Mouse (Mus musculus): ENCODE measurements around the gene Tesk2.

Tesk2 gene

GRCm38 (mm10) chr4:116721098-116721628 is 415 bp downstream of the Tesk2 start:
- no peak for DNase-seq

- DNase-seq = no peak
Observed at GRCm38 (mm10) chr4:116722230-116722629, 1.5 kb downstream of the Tesk2 start.

- no peak for DNase-seq
Observed at GRCm38 (mm10) chr4:116725444-116725843, 4.7 kb downstream of the Tesk2 start.

DNA sequence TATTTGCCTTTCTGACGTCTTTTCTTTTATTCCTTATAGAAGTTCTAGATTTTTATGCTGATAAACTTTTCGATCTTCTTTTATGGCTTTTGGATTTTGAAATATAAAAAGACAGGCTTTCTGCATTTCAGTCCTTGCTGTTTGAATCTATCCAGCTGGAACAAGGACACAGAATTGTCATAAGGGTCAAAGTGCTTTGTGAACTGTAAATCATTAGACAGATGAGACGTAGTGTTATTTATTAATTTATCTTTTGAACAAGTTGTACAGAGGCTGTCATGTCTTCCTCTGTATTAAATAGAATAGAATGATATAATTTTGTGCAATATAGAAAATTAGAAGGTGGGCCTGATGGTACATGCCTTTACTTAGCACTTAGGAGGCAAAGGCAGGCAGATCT is 6.7 kb downstream of the Tesk2 start:
- no peak for DNase-seq

GRCm38 (mm10) chr4:116729532-116729931 is 8.8 kb downstream of the Tesk2 start:
- no peak for DNase-seq

DNA sequence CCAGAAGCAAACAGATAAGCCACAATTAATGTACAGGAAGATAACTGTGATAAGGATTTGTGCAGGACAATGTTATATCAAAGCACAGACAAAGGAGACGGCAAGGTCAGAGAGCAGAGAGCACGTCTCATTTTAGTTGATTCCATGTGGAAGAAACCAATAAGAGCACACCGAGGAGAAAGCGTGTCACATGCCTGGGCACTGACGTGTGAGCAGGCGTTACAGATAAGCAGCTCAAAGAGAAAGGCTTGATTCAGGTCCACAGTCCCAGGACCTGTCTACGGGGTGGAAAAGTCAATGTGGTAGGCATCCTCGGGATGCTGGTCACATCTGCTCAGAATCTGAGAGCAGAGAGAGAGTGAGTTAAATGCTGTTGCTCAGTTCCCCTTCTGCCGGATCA is 10.3 kb downstream of the Tesk2 start:
- DNase-seq = no peak

GRCm38 (mm10) chr4:116732355-116732754 is 11.6 kb downstream of the Tesk2 start:
- DNase-seq = no peak

- no peak for DNase-seq
Observed at GRCm38 (mm10) chr4:116734996-116735395, 14.2 kb downstream of the Tesk2 start.

GRCm38 (mm10) chr4:116738972-116739751 is 18.4 kb downstream of the Tesk2 start:
- DNase-seq = no peak

GRCm38 (mm10) chr4:116749750-116750149 is 29.0 kb downstream of the Tesk2 start:
- no peak for DNase-seq

DNA sequence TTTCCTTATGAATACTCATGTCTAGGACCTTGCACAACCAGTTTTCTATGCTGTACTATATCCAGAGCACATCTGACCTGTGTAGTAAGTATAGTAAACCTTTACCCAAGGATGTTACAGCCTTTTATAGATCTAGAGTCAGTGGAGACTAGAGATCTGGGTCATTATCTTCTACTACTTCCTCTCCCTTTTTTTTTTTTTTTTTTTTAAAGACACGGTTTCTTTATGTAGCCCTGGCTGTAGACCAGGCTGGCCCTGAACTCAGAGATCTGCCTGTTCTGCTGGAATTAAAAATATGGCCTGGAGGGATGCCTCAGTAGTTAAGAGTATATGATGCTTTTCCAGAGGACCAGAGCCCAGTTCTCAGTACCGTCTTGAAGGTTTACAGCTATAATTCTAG is 41.2 kb downstream of the Tesk2 start:
- no peak for DNase-seq

- DNase-seq = no peak
Observed at GRCm38 (mm10) chr4:116764001-116764400, 43.3 kb downstream of the Tesk2 start.

- DNase-seq = no peak
Observed at GRCm38 (mm10) chr4:116768510-116768909, 47.8 kb downstream of the Tesk2 start.

GRCm38 (mm10) chr4:116769060-116769459 is 48.3 kb downstream of the Tesk2 start:
- DNase-seq = no peak

GRCm38 (mm10) chr4:116776391-116776790 is 55.6 kb downstream of the Tesk2 start:
- no peak for DNase-seq

DNA sequence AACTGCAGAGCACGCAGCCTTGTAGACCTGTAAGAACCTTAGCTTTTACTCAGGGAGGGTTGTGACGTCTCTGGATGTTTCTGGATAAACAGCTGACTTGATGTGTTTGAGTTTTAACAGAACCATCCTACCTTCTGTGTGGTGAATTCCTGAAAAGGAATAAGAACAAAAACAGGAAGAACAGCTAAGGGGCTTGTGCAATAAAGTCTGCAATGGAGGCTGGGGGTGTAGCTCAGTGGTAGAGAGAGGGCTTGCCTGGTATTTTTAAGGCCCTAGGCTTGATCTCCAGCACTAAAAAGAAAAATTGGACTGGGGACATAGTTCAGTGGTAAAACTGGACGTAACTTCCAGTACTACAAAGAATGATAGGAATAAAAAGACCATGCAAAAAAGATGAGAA is 56.3 kb downstream of the Tesk2 start:
- no peak for DNase-seq

GRCm38 (mm10) chr4:116780541-116780940 is 59.8 kb downstream of the Tesk2 start:
- DNase-seq = no peak

- no peak for DNase-seq
Observed at GRCm38 (mm10) chr4:116781366-116781765, 60.6 kb downstream of the Tesk2 start.

DNA sequence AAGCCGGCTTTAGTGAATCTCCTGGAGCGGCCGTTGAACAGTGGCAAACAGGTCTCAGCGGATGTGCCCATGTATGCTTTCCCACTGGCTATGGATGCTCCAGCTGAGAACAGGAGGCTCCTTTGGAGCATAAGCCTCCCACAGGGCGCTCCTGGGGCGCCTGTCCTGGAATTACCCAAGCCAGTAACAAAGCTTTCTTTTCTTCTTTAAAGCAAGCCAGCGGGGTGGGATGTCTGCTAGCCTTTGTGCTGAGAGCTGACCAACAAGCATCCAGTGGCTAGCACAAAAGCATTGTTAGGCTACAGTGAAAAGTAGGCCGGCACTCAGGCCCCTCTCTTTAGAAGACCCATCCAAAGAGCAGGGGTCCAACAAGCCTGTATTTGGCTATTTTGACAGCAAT is 61.4 kb downstream of the Tesk2 start:
- no peak for DNase-seq

GRCm38 (mm10) chr4:116786587-116786986 is 65.8 kb downstream of the Tesk2 start:
- DNase-seq = no peak

GRCm38 (mm10) chr4:116787985-116788760 is 67.4 kb downstream of the Tesk2 start:
- no peak for DNase-seq

DNA sequence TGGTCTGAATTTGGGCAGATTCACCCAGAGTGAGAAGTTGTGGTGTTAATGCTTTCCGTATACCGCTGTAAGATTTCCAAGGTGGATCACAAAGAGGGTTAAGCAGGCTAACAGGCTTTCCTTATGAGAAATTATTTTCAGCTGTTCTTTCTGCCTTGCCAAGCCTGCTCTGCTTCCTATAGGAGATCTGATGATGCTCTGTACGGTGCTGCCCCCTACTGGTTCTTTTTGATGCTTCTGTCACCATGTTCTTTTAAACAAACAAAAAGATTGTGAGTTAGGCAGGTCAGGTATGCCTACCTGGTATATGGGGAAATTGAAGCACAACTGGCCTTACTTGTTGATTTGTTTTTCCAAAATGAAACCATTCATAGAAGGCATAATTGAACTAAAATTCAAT is 68.2 kb downstream of the Tesk2 start:
- peak; percentile 86 for DNase-seq

GRCm38 (mm10) chr4:116792453-116792852 is 71.7 kb downstream of the Tesk2 start:
- no peak for DNase-seq

DNA sequence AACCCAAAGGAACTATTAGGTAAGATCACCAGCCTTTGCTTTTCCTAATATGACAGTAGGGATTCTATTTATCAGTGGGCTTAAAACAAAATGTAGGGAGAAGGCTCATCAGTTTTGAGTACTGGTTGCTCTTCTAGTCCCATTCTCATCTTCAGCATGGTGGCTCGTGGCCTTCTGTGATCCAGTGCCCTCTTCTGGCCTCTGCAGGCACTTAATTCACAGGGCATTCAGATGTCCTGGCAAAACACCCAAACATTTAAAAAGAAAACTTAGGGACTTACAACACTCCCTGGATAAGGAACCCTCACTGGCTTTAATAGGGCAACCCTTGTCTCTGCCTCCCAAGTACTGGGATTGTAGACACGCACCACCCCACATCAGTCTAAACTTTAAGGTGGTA is 73.5 kb downstream of the Tesk2 start:
- no peak for DNase-seq

Data from right cerebral cortex, adult 18-20 months (tissue).